Mouse (Mus musculus) left cerebral cortex, postnatal 25 days (tissue): ENCODE measurements at regions not wholly inside any gene's neighbourhood (a gene's known extent, or its start where the extent isn't known, plus 50 kb on each side); places are given as distances from the start of the nearest gene placed in this dataset.
A peak's percentile ranks its signal among the peaks of the same experiment; 100 is the strongest.
"Not testable (repeated sequence)": the region's sequence is repeated elsewhere in the genome, so short reads cannot be mapped to it uniquely, and the experiment has no call there.

Experiments
- DNase-seq, 2 experiments: peaks; one replicate each; pipeline ENCODE4 v3.0.0; 2022; ENCODE audit warnings: low spot score in 2 of 2, mixed read lengths in 1 of 2
- intact Hi-C: fragments of 180-260 bp; cut with DNase I; formaldehyde crosslinking; loops from one replicate; pipeline ENCODE4 v1.15.1; 2025

- DNase-seq = no peak
- intact Hi-C loops = no loop called here
These were observed 334.9 kb upstream of the Api5 start for GRCm38 (mm10) chr2:94772801-94773200.

- no peak for DNase-seq
- intact Hi-C loops = no loop called here
These were observed 334.3 kb upstream of the Api5 start for GRCm38 (mm10) chr2:94772268-94772667.

- no peak for DNase-seq
- intact Hi-C loops = no loop called here
These were observed 328.6 kb upstream of the Api5 start for GRCm38 (mm10) chr2:94766524-94766923.

- no peak for DNase-seq
- intact Hi-C loops = no loop called here
These were observed 327.0 kb upstream of the Api5 start for GRCm38 (mm10) chr2:94764852-94765435.

GRCm38 (mm10) chr2:94764451-94764850, 326.5 kb upstream of the Api5 start:
- intact Hi-C loops = no loop called here

GRCm38 (mm10) chr2:94748161-94748711, 310.3 kb upstream of the Api5 start:
- intact Hi-C loops = no loop called here

More at GRCm38 (mm10) chr2:94764451-94764850, 326.5 kb upstream of the Api5 start:
- no peak for DNase-seq

GRCm38 (mm10) chr2:94729791-94730190, 291.9 kb upstream of the Api5 start:
- intact Hi-C loops = no loop called here
- DNase-seq = no peak

More at GRCm38 (mm10) chr2:94748161-94748711, 310.3 kb upstream of the Api5 start:
- DNase-seq = peak; percentile 21 to 60

GRCm38 (mm10) chr2:94699383-94699782, 261.4 kb upstream of the Api5 start:
- intact Hi-C loops = no loop called here

GRCm38 (mm10) chr2:94695212-94695611, 257.3 kb upstream of the Api5 start:
- peak in 1 of 2 experiments; percentile 67 for DNase-seq
- intact Hi-C loops = no loop called here

More at GRCm38 (mm10) chr2:94699383-94699782, 261.4 kb upstream of the Api5 start:
- DNase-seq = no peak

GRCm38 (mm10) chr2:94690560-94690959, 252.6 kb upstream of the Api5 start:
- DNase-seq = no peak
- intact Hi-C loops = no loop called here

GRCm38 (mm10) chr2:94685619-94686018, 247.7 kb upstream of the Api5 start:
- intact Hi-C loops, DNase-seq: not testable (repeated sequence)

GRCm38 (mm10) chr2:94680096-94680765, 242.3 kb upstream of the Api5 start:
- DNase-seq = no peak
- intact Hi-C loops = no loop called here

- DNase-seq = no peak
- intact Hi-C loops = no loop called here
These were observed 227.9 kb upstream of the Api5 start for GRCm38 (mm10) chr2:94665850-94666249.

GRCm38 (mm10) chr2:94658426-94658825, 220.5 kb upstream of the Api5 start:
- intact Hi-C loops = no loop called here

More at GRCm38 (mm10) chr2:94658426-94658825, 220.5 kb upstream of the Api5 start:
- DNase-seq = no peak
